Mouse (Mus musculus) cerebral cortex, adult 2 months (tissue): ENCODE measurements around the gene Sh3gl1.

Source experiments
- WGBS: fragments of 180-500 bp; shearing (Covaris S2); methylation state at CpG from one replicate; pipeline ENCODE4 v1.1.7; 2018; 5-methylcytosine and 5-hydroxymethylcytosine counted together

The Sh3gl1 gene

GRCm38 (mm10) chr17:56036176-56036900 lies at the start of gene Sh3gl1:
Gene Sh3gl1, minus strand, starts transcription at chr17:56036635.
- WGBS, result under 1% methylated on average over 74 of the region's 74 CpGs

GRCm38 (mm10) chr17:56080781-56081585 lies 44.5 kb upstream of the Sh3gl1 start:
- WGBS, result 5% methylated on average over 8 of the region's 8 CpGs

GRCm38 (mm10) chr17:56079921-56080320 lies 43.5 kb upstream of the Sh3gl1 start:
- under 1% methylated on average over 11 of the region's 11 CpGs for WGBS

GRCm38 (mm10) chr17:56078880-56079795 lies 42.7 kb upstream of the Sh3gl1 start, which contains the start of gene Hdgfl2:
Gene Hdgfl2, plus strand, starts transcription at chr17:56079634.
- under 1% methylated on average over 61 of the region's 61 CpGs for WGBS

GRCm38 (mm10) chr17:56078361-56078760 lies 41.9 kb upstream of the Sh3gl1 start:
- 68% methylated on average over 9 of the region's 9 CpGs for WGBS

GRCm38 (mm10) chr17:56077523-56077922 lies 41.1 kb upstream of the Sh3gl1 start:
- 80% methylated on average over 5 of the region's 5 CpGs for WGBS

- WGBS, result under 1% methylated on average over 35 of the region's 35 CpGs
Measured at GRCm38 (mm10) chr17:56074827-56075208, 38.4 kb upstream of the Sh3gl1 start, which contains the start of gene Ubxn6. Gene Ubxn6, minus strand, starts transcription at chr17:56075028.

GRCm38 (mm10) chr17:56074097-56074826 lies 37.8 kb upstream of the Sh3gl1 start:
- WGBS, result 8% methylated on average over 22 of the region's 22 CpGs

- WGBS, result 87% methylated on average over 5 of the region's 5 CpGs
Measured at GRCm38 (mm10) chr17:56072243-56072642, 35.8 kb upstream of the Sh3gl1 start.

- 96% methylated on average over 14 of the region's 14 CpGs for WGBS
Measured at GRCm38 (mm10) chr17:56069066-56069465, 32.6 kb upstream of the Sh3gl1 start.

- 76% methylated on average over 6 of the region's 6 CpGs for WGBS
Measured at GRCm38 (mm10) chr17:56065715-56066114, 29.3 kb upstream of the Sh3gl1 start.

- WGBS, result 92% methylated on average over 7 of the region's 7 CpGs
Measured at GRCm38 (mm10) chr17:56062081-56062480, 25.6 kb upstream of the Sh3gl1 start.

- WGBS, result 87% methylated on average over 11 of the region's 11 CpGs
Measured at GRCm38 (mm10) chr17:56057381-56058120, 21.1 kb upstream of the Sh3gl1 start.

GRCm38 (mm10) chr17:56055945-56056678 lies 19.7 kb upstream of the Sh3gl1 start:
- WGBS, result 58% methylated on average over 4 of the region's 4 CpGs

GRCm38 (mm10) chr17:56051369-56051768 lies 14.9 kb upstream of the Sh3gl1 start:
- WGBS, result 93% methylated on average over 5 of the region's 5 CpGs

GRCm38 (mm10) chr17:56040857-56041163 lies 4.4 kb upstream of the Sh3gl1 start:
- 2% methylated on average over 12 of the region's 12 CpGs for WGBS

GRCm38 (mm10) chr17:56040030-56040856 lies 3.8 kb upstream of the Sh3gl1 start, which contains the start of gene Chaf1a:
Gene Chaf1a, plus strand, starts transcription at chr17:56040439.
- whole genome bisulfite sequencing, result under 1% methylated on average over 65 of the region's 68 CpGs

GRCm38 (mm10) chr17:56039345-56039744 lies 2.9 kb upstream of the Sh3gl1 start:
- WGBS, result 75% methylated on average over 4 of the region's 4 CpGs
